Mouse (Mus musculus): ENCODE data around the gene Olfr901.

- TF ChIP-seq POLR2A (IDR thresholded peaks at IDR 0.05; ENCODE audit: insufficient read depth, low read depth, low read length) (no peak), CTCF (IDR thresholded peaks at IDR 0.05) (no peak), EP300 (IDR thresholded peaks at IDR 0.05; ENCODE audit: insufficient read depth, low read depth, low read length) (no peak)
Observed at GRCm38 (mm10) chr9:38470807-38471206, 41.6 kb downstream of the Olfr901 start, which contains the start of gene Olfr905.
